Mouse (Mus musculus): ENCODE measurements around the gene Npffr2. TPM values are rescaled to one million over a fixed set of nuclear protein-coding genes. Genes with fewer than 3 reads are reported as not detected.

Gene Npffr2
- polyA plus RNA-seq, 1 experiment from 2014 or later, result not detected

DNA sequence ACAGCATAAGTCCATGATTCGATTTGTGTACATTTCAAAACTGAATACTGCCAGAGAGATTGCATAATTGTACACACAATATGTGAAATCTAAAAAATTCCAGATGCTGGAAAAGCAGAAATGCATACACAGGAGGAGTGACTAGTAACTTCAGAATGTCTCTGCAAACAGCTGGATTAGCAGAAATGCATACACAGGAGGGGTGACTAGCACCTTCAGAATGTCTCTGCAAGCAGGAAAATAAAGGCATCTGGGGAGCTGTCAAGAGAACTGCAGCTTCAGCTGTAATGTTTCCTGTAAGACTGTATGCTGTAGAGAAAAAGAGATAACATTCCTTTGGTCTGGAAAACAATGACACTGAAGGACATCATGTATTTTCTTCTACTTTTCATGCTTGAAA is 51.4 kb downstream of the Npffr2 start:
- 71% methylated on average over 1 of the region's 1 CpGs for WGBS
- ATAC-seq (ENCODE audit: insufficient number of reproducible peaks, insufficient read depth, low FRiP score, low TSS enrichment, low read depth), result no peak
- H3K4me2 ChIP-seq, result no peak overlapping the region
- no peaks in the 10 kb centered on the region for H3K4me1 ChIP-seq (replicated peaks)
- no peak overlapping the region for H3K4me3 ChIP-seq (replicated peaks)
- H3K9me3 ChIP-seq, result no peaks in the 10 kb centered on the region
- H3K36me3 ChIP-seq, result no peaks in the 10 kb centered on the region
- H3K27me3 ChIP-seq, result no peaks in the 10 kb centered on the region
- H3K9ac ChIP-seq (replicated peaks), result no peak overlapping the region
- no peak overlapping the region for H3K27ac ChIP-seq

GRCm38 (mm10) chr5:89579181-89579580 is 52.0 kb downstream of the Npffr2 start:
- Histone ChIP-seq H3K9ac (replicated peaks) (no peak overlapping the region), H3K4me2 (no peak overlapping the region), H3K27me3 (no peaks in the 10 kb centered on the region), H3K4me1 (replicated peaks) (no peaks in the 10 kb centered on the region), H3K9me3 (no peaks in the 10 kb centered on the region), H3K36me3 (no peaks in the 10 kb centered on the region), H3K27ac (no peak overlapping the region), H3K4me3 (replicated peaks) (no peak overlapping the region)
- 84% methylated on average over 1 of the region's 1 CpGs for WGBS
- ATAC-seq (ENCODE audit: insufficient number of reproducible peaks, insufficient read depth, low FRiP score, low TSS enrichment, low read depth), result no peak

GRCm38 (mm10) chr5:89581143-89581542 is 53.9 kb downstream of the Npffr2 start:
- H3K9me3 ChIP-seq, result no peaks in the 10 kb centered on the region
- no peak overlapping the region for H3K9ac ChIP-seq (replicated peaks)
- no peak overlapping the region for H3K4me3 ChIP-seq (replicated peaks)
- ATAC-seq (ENCODE audit: insufficient number of reproducible peaks, insufficient read depth, low FRiP score, low TSS enrichment, low read depth), result no peak
- no peaks in the 10 kb centered on the region for H3K27me3 ChIP-seq
- WGBS, result 50% methylated on average over 1 of the region's 1 CpGs
- no peaks in the 10 kb centered on the region for H3K4me1 ChIP-seq (replicated peaks)
- no peak overlapping the region for H3K4me2 ChIP-seq
- no peak overlapping the region for H3K27ac ChIP-seq
- H3K36me3 ChIP-seq, result no peaks in the 10 kb centered on the region

GRCm38 (mm10) chr5:89581742-89582366 is 54.6 kb downstream of the Npffr2 start:
- ATAC-seq (ENCODE audit: insufficient number of reproducible peaks, insufficient read depth, low FRiP score, low TSS enrichment, low read depth), result no peak
- H3K27ac ChIP-seq, result no peak overlapping the region
- WGBS, result 77% methylated on average over 5 of the region's 5 CpGs

DNA sequence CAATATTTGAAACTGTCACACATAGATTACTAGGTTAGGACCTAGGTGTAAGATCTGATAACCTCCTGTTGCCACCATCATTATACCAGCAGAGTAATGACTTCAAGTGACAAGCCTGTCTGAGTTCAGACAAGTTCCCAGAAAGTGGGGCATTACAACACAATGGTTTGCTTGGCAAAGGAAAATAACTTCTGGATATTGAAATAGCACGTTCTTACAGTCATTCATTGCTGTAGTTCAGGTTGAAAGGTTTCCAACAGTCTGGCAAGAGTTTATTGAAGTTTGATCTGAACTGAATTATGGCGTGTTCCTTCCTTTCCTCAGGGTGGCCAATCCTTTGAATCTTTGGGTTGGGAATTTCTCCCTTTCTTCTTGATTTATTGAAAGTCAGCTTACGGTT is 57.8 kb downstream of the Npffr2 start:
- H3K9me3 ChIP-seq, result no peaks in the 10 kb centered on the region
- WGBS, result 75% methylated on average over 3 of the region's 3 CpGs
- no peak for ATAC-seq (ENCODE audit: insufficient number of reproducible peaks, insufficient read depth, low FRiP score, low TSS enrichment, low read depth)
- H3K9ac ChIP-seq (replicated peaks), result no peak overlapping the region
- no peak overlapping the region for H3K4me3 ChIP-seq (replicated peaks)
- no peaks in the 10 kb centered on the region for H3K4me1 ChIP-seq (replicated peaks)
- no peak overlapping the region for H3K4me2 ChIP-seq
- no peaks in the 10 kb centered on the region for H3K36me3 ChIP-seq
- H3K27ac ChIP-seq, result no peak overlapping the region
- H3K27me3 ChIP-seq, result no peaks in the 10 kb centered on the region

More at GRCm38 (mm10) chr5:89581742-89582366, 54.6 kb downstream of the Npffr2 start:
- Histone ChIP-seq H3K4me2 (no peak overlapping the region), H3K27me3 (no peaks in the 10 kb centered on the region), H3K4me1 (replicated peaks) (no peaks in the 10 kb centered on the region), H3K36me3 (no peaks in the 10 kb centered on the region), H3K9ac (replicated peaks) (no peak overlapping the region), H3K9me3 (no peaks in the 10 kb centered on the region), H3K4me3 (replicated peaks) (no peak overlapping the region)

DNA sequence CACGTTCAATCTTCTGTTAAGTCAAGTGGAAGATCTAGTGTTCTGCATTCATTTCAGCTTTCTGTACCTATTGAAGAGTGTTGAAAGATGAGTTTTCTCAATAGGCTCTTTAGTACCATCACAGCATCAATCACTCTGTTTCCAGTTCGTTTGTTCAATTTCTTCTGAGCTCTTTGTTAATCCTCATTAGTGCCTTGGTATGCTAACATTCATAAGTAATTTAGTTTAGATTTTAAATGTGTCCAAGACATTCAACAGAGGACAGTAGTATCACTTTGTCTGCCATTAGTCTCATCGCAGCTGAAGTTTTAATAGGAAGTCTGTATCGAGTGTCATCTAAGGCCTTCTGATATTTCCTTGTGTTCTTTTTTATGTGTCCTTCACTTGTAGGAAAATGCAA is 65.1 kb downstream of the Npffr2 start:
- 79% methylated on average over 4 of the region's 4 CpGs for WGBS
- no peak overlapping the region for H3K9ac ChIP-seq (replicated peaks)
- H3K4me2 ChIP-seq, result no peak overlapping the region
- H3K4me1 ChIP-seq (replicated peaks), result no peaks in the 10 kb centered on the region
- H3K4me3 ChIP-seq (replicated peaks), result no peak overlapping the region
- H3K9me3 ChIP-seq, result no peaks in the 10 kb centered on the region
- no peak overlapping the region for H3K27ac ChIP-seq
- ATAC-seq (ENCODE audit: insufficient number of reproducible peaks, insufficient read depth, low FRiP score, low TSS enrichment, low read depth), result no peak
- no peaks in the 10 kb centered on the region for H3K36me3 ChIP-seq
- H3K27me3 ChIP-seq, result no peaks in the 10 kb centered on the region

- Histone ChIP-seq H3K9ac (replicated peaks) (no peak overlapping the region), H3K27me3 (no peaks in the 10 kb centered on the region), H3K4me2 (no peak overlapping the region), H3K36me3 (no peaks in the 10 kb centered on the region), H3K9me3 (no peaks in the 10 kb centered on the region), H3K27ac (no peak overlapping the region), H3K4me3 (replicated peaks) (no peak overlapping the region), H3K4me1 (replicated peaks) (no peaks in the 10 kb centered on the region)
- ATAC-seq (ENCODE audit: insufficient number of reproducible peaks, insufficient read depth, low FRiP score, low TSS enrichment, low read depth), result no peak
- WGBS, result 54% methylated on average over 2 of the region's 2 CpGs
These were observed 84.2 kb downstream of the Npffr2 start for GRCm38 (mm10) chr5:89611322-89612015.

GRCm38 (mm10) chr5:89612262-89612661 is 85.0 kb downstream of the Npffr2 start:
- Histone ChIP-seq H3K9me3 (no peaks in the 10 kb centered on the region), H3K4me1 (replicated peaks) (no peaks in the 10 kb centered on the region), H3K9ac (replicated peaks) (no peak overlapping the region), H3K4me3 (replicated peaks) (no peak overlapping the region), H3K27ac (no peak overlapping the region), H3K36me3 (no peaks in the 10 kb centered on the region), H3K27me3 (no peaks in the 10 kb centered on the region), H3K4me2 (no peak overlapping the region)
- WGBS, result 73% methylated on average over 6 of the region's 6 CpGs
- ATAC-seq (ENCODE audit: insufficient number of reproducible peaks, insufficient read depth, low FRiP score, low TSS enrichment, low read depth), result no peak

GRCm38 (mm10) chr5:89631599-89631998 is 104.4 kb downstream of the Npffr2 start:
- H3K9me3 ChIP-seq, result no peaks in the 10 kb centered on the region
- no peak for ATAC-seq (ENCODE audit: insufficient number of reproducible peaks, insufficient read depth, low FRiP score, low TSS enrichment, low read depth)
- no peak overlapping the region for H3K9ac ChIP-seq (replicated peaks)

More at GRCm38 (mm10) chr5:89631599-89631998, 104.4 kb downstream of the Npffr2 start:
- H3K27ac ChIP-seq, result no peak overlapping the region
- H3K4me2 ChIP-seq, result no peak overlapping the region
- WGBS, result 73% methylated on average over 1 of the region's 1 CpGs
- H3K4me1 ChIP-seq (replicated peaks), result no peaks in the 10 kb centered on the region
- H3K27me3 ChIP-seq, result no peaks in the 10 kb centered on the region
- no peak overlapping the region for H3K4me3 ChIP-seq (replicated peaks)
- H3K36me3 ChIP-seq, result no peaks in the 10 kb centered on the region

Other genes with a start within 250 kb of the Npffr2 start
- not detected in 2 replicates for gene Gc, start 69.5 kb upstream of the Npffr2 start, polyA plus RNA-seq (2016; fragmentation: Nextera tagmentation; extraction: Ambion mirVana)

Measured in limb, embryonic 12.5 days (tissue).